Mouse (Mus musculus) right cerebral cortex, postnatal 36 days (tissue): ENCODE measurements around the gene Apip.
A peak's percentile ranks its signal among the peaks of the same experiment; 100 is the strongest.

Experiments used
- DNase-seq, 2 experiments: peaks; one replicate each; pipeline ENCODE4 v3.0.0; 2022; ENCODE audit warnings: low spot score in 2 of 2, mixed read lengths in 1 of 2

Apip gene

DNA sequence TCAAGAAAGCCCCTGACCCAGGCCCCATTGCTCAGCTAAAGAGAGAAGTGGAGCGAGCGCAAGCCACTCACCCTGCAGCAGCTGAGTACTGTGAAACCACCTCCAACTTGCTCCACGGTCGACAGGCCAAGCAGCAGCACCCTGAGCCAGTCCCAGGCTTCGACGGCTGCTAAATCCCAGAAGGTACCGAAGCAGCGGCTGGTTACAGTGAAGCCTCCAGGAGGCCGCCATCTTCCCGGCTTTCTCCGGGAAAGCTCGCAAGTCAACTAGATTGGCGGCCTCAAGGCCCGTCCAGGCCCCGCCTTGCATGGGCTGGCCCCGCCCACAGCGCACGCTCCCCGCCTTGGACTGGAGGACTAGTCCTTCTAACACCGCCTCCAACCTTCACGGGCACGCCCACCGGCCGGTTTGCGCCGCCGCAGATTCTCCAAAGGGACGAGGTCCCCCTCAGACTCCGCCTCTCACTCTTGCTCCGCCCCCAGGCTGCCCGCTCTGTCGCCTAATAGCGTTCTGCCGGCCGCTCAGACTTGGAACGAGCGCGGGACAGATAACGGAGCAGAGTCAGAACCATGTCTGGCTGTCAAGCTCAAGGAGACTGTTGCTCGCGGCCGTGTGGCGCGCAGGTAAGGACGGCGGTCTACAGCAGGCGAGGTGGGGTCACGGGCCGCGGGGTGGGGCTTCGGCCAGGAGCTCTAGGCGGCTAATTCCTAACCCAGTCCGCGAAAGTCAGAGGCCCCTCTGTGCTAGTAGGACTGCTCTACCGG is at the start of gene Apip, which contains the start of gene Pdhx:
Gene Apip (plus strand): TSS at position 457 of the 764 bp plus-strand sequence.
Gene Pdhx (minus strand): TSS at position 295 of the 764 bp plus-strand sequence.
- peak; percentile 100 for DNase-seq

DNA sequence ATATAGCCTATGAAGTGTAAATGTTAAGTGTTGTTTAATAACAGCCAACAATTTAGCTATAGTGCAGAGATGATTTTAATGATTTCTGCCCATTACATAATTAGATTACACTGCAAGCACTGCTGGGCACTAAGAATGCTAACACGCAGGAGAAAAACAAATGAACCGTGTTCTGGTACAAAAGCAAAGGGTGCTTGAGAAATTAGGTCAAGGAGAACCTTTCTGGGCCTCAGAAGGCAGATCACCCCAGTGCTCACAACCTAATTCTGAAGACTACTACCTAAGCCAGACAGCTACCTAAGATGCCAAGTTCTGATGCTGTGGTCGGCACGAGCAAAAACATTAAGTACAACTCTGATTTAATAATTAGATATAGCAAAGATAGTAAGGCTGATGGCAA is 35.6 kb upstream of the Apip start:
- DNase-seq: no peak

DNA sequence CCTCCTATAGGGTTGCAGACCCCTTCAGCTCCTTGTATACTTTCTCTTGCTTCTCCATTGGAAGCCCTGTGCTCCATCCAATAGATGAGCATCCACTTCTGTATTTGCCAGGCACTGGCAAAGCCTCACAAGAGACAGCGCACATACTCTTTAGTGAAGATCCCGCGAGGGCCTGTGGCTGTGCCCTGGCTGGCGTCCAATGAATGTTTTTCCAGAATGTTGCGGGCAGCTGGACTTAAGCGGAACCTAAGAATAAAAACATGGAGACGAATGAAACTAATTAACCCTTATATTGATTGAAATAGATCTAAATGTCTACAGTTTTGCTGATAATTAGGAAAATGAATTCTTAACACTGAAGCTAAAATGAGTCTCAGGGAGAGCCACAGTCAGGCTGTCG is 32.6 kb upstream of the Apip start:
- no peak for DNase-seq

GRCm38 (mm10) chr2:103045286-103045685 is 28.2 kb upstream of the Apip start:
- no peak for DNase-seq

DNA sequence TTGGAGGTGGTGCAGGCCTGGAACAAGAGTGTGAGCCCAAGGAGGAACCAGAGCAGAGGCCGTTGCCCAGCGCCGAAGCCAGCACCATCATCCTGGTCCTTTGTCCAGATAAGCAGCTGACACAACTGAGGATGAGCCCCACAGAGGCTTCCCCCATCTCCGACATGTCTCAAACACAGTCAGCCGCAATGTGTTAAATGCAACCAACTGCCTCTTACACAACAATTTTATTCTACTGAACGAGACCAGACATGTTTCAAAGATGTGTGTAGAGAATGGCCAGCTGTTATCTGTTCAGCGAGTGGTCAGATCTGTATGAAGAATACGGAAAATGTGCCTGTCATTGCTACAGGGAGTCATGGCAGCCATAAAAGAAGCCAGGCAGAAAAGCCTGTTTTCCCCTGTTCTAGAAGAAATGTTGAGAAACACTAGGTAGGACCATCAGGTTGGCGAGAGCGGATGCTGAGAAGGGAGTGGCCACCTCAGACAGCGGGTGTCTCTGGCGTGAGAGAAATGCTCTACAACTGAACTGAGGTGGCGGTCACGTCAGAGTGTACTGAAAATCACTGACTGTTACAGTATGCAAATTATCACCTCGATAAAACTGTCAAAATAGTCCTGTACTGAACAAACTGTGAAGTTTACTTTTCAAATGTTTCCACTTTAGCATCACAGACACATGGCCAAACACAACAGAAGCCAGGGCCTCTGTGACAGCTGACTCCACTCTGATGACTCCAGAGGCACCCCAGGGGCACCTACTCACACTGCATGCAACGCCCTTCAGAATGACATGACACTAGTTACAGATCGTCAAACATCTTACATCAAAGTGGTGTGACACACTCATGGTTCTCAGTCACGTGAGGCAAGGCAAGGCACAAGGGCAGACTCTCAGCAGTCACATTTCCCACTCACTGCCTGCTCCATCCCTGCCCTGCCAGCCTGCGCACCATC is 21.3 kb upstream of the Apip start:
- no peak for DNase-seq

GRCm38 (mm10) chr2:103055820-103056219 is 17.7 kb upstream of the Apip start:
- DNase-seq: no peak

- no peak for DNase-seq
These were observed 15.2 kb upstream of the Apip start for GRCm38 (mm10) chr2:103058266-103058665.

GRCm38 (mm10) chr2:103062865-103063264 is 10.6 kb upstream of the Apip start:
- DNase-seq: no peak

- no peak for DNase-seq
These were observed 6.6 kb upstream of the Apip start for GRCm38 (mm10) chr2:103066683-103067551.

DNA sequence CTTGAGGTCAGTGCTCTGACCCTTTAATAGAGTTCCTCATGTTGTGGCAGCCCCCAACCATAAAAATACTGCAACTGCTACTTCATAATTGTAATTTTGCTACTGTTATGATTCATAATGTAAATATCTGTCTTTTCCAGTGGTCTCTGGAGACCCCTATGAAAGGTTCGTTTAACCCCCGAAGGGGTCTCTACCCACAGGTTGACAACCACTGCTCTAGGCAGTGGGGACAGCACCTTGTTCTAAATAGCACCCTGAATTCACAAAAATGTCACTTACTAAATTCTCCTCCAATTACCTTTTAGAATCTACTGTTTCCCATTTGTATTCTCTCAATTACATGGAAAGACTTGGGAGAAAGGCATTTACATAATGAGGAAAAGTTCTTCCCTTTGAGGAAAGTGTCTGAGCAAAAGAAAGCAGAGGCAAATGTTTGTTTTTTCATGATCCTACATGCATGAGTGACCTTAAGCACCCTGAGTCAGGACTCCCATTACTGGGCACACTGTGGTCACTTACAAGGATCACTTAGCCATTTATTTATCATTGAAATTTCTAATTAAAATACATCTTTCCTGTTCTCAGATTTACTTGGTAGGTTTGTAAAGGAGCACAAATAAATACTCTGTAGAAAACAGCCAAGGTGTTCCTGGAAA is 5.8 kb upstream of the Apip start:
- no peak for DNase-seq

- DNase-seq: no peak
These were observed 4.9 kb upstream of the Apip start for GRCm38 (mm10) chr2:103068602-103069001.

DNA sequence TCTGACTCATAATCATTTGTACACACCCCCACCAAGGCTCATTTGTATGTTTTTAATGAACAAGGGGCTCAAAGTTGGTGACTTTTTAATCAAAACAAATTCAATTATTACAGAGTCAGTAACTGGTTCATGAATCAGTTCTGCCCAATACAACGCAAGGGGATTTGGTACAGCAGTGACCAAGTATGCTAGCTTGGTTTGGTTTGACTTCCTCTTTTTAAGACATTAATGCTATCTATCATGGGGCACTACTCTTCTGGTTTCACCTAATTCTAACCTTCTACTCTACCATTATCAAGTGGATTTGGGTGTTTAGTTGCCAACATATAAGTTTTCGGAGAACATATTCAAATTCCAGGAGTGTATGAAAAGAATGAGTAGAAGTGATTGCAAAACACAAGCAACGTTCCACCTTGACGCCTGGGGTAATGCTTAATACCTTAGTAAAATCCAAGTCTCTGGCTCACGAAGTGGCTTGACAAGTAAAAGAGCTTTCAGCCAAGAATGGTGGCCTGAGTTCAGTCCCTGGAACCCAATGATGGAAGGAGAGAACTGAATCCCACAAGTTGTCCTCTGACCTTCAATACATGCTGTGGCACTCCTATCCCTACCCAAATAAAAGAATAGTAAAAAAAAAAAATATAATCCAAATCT is 3.6 kb upstream of the Apip start:
- DNase-seq: no peak

- DNase-seq: no peak
These were observed 2.9 kb upstream of the Apip start for GRCm38 (mm10) chr2:103070586-103070985.

DNA sequence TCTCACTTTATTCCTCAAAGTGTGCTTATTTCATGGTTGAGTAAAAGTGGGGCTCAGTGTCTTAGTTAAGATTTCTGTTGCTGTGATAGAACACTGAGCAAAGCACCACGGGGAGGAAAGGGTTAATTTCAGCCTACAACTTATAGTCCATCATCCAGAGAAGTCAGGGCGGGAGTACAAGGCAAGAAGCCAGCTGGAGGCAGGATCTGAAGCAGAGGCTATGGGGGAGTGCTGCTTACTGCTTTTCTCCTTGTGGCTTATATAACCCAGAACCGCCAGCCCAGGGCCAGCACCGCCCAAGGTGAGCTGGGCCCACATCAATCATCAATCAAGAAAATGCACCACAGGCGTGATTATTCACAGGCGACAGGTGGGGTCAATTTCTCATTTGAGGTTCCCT is 7.6 kb downstream of the Apip start:
- no peak for DNase-seq

- DNase-seq: no peak
These were observed 8.2 kb downstream of the Apip start for GRCm38 (mm10) chr2:103081706-103082105.

DNA sequence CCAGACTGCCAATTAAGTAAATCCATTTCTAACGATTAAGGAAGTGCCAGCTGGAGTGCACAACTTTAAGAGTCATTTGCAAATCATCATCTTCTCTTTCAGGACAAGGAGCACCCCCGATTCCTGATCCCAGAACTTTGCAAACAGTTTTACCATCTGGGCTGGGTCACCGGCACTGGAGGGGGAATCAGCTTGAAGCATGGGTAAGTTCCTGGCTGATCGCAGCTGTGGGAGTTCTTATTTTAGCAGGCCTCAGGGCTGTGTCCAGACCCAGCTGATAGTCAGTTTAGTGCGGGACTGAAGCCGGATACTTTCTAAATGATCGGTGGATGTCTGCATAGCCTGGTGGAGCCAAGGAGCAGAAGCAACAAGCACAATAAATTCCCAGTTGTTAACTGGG is 9.4 kb downstream of the Apip start:
- DNase-seq: no peak

DNA sequence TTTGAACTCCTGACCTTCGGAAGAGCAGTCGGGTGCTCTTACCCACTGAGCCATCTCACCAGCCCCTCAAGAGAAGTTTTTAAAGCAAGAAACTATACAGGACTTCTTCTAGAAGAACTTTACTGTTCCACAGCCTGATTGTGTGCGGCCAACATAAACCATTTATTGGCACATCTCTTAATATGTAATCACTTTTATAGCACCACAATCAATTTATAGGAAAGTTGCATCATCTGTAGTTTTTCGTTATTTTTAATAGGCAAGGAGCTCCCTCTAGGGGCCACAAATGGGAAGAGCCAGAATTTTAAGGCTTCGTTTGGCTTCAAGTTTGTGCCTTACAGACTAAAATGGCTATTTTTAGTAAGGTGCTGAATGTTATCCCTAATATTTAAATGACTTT is 11.0 kb downstream of the Apip start:
- DNase-seq: no peak

GRCm38 (mm10) chr2:103085633-103086032 is 12.2 kb downstream of the Apip start:
- no peak for DNase-seq

DNA sequence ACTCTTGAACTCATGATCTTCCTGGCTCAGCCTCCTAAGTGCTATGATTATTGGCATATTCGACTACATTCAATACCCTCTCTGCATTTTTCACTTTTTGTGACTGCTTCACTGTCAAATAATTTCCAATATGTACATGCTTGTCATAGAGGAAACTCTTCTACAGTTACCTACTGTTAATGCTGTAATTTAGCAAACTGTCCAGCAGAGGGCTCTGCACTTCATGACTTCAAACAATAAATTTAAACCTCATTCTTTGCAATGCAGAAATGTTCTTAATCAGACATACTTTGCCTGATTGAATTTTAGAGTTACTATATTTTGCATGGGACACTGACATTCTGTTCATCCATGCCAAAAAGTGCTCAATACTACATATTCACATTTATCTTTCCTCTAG is 13.0 kb downstream of the Apip start:
- no peak for DNase-seq

GRCm38 (mm10) chr2:103088099-103088498 is 14.6 kb downstream of the Apip start:
- DNase-seq: no peak

DNA sequence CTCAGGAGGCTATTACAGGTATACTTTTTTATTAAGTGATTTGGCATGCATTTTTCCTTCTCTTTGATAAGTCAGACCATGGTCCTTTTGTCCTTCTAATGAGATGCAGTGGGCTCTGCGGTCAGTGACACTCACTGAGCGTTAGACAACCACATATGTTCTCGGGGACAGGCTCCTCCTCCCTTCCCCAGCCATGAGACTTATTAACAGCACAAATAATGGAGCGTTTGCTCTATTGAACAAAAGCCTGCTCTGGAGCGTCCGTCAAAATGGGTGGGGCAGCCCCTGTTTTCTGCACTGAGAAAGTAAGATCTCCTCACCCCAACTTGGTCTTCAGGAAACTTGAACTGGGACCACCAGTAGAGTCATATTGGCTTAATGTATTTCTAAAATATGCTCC is 16.0 kb downstream of the Apip start:
- no peak for DNase-seq
